Mouse (Mus musculus): ENCODE data around the gene Tenm3.

DNA sequence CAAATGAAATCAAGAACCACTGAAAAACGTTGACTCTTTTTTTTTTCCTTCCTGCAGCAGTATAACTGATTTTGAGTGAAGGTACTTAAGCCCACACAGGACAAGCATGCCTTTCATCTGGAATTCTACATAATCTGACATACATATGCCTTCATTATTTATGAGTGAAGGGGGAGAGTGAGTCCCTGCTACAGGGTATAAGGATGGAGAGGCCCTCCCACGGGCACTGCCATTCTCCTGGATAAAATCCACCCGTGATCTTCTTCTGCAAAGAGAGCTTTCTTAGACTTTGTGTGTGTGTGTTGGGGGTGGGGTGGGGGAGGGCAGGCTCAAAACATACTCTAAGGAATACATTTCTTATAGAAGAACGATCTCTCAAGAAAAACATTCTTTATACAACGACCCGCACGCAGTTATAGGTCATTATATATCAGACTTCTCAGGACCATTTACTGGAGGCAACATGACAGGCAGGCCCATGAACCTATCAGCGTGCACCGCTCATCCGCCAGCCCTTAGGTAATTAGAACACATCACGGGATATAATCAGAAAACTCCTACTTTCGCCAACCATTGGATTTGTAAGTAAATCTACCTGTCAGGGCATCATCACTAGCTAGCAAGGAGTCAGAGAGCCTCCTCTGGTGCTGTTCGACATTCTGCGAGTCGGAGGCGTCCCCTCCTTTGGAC lies 77.1 kb downstream of the Tenm3 start:
- no peak for TF ChIP-seq CTCF (IDR thresholded peaks at IDR 0.05; ENCODE audit: low read depth, low read length)
- no peak for TF ChIP-seq TAL1 (conservative IDR thresholded peaks at IDR 0.05; ENCODE audit: low read depth, low read length)
- no peak for TF ChIP-seq GATA1 (IDR thresholded peaks at IDR 0.05; ENCODE audit: borderline replicate concordance, low read length)

All from G1E (cell line).